Mouse (Mus musculus): ENCODE measurements at regions not wholly inside any gene's neighbourhood (a gene's known extent, or its start where the extent isn't known, plus 50 kb on each side); places are given as distances from the start of the nearest gene placed in this dataset.
"Not testable (repeated sequence)": the region's sequence is repeated elsewhere in the genome, so short reads cannot be mapped to it uniquely, and the experiment has no call there.

DNA sequence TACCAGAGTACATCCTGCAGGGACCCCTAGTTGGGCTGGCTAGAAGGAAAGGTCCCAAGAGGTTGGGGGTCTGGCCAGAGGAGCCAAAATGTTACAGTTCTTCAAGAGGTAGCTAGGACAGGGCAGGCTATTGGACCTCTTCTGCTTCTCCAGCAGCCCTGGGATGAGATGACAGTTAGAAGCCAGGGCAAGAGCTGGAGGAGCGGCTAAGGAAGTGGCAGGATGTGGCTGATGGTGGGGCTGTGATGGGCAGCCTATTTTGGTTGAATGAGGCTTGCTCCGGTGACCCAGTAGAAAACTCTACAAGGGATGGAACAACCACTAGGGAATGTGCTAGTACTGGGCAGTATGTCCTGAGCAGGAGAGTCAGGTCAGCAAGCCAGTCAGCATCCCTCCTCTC lies 82.8 kb downstream of the Ddx11 start:
- Histone ChIP-seq H3K9me3 (replicated peaks; ENCODE audit: control insufficient read depth, low read length) (no peaks in the 10 kb centered on the region), H3K4me2 (ENCODE audit: low read depth, low read length) (no peak overlapping the region), H3K27me3 (ENCODE audit: control insufficient read depth, insufficient read depth, low read length) (no peaks in the 10 kb centered on the region), H3K27ac (ENCODE audit: low read depth) (no peak overlapping the region), H3K4me1 (ENCODE audit: control insufficient read depth, insufficient read depth) (no peaks in the 10 kb centered on the region), H3K9ac (replicated peaks; ENCODE audit: low read depth, low read length) (no peak overlapping the region), H3K36me3 (replicated peaks; ENCODE audit: control insufficient read depth, insufficient read depth, low read length) (no peaks in the 10 kb centered on the region), H3K4me3 (ENCODE audit: low read depth, low read length) (no peak overlapping the region)
- no peak for ATAC-seq (ENCODE audit: insufficient read depth, low read depth)
- DNase-seq (ENCODE audit: low spot score) = no peak
- 73% methylated on average over 2 of the region's 2 CpGs for WGBS
- TF ChIP-seq EP300 (IDR thresholded peaks at IDR 0.05; ENCODE audit: low read depth) (no peak), CTCF (IDR thresholded peaks at IDR 0.05; ENCODE audit: low read depth) (no peak)

DNA sequence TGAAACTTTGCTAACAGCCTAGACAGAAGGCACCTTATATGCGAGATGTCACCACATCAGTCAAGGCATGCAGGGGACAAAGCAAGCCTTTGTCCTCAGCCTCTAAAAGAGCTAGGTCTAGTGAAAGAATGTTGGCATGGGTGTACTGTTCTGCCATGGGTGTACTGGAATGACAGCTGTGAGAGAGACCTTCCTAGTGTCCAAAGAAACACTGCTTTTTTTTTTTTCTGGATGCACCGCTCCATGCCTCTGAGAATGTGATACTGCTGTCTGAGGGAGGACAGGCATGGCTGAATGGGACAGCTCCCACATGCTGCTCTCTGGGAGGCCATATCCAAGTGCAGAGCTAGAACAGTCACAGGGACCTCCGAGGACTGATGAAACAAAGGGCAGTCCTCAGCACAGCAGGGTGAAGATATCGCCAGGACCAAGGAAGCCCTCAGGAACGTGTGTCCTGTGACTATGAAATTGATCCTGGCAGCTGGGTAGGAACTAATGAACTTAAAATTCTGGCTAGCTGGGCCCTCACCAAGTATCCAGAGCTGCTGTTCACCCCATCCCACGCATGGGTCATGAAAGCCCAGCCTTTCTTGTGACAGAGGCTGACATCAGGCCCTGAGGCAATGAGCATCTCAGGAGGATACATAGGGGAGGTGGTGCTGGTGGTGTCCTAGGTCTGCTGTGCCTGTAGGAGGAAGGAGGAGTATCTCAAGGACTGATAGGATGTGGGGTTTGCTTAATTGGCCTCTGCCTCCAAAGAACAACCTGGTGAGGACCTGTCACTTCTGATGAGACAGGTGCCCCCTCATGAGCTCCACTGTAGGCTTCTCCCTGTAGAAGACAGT lies 84.6 kb downstream of the Ddx11 start:
- not testable (repeated sequence) for ATAC-seq (ENCODE audit: insufficient read depth, low read depth); H3K27me3 ChIP-seq (ENCODE audit: control insufficient read depth, insufficient read depth, low read length); H3K9ac ChIP-seq (replicated peaks; ENCODE audit: low read depth, low read length); H3K4me2 ChIP-seq (ENCODE audit: low read depth, low read length); H3K27ac ChIP-seq (ENCODE audit: low read depth); H3K4me1 ChIP-seq (ENCODE audit: control insufficient read depth, insufficient read depth); DNase-seq (ENCODE audit: low spot score); H3K36me3 ChIP-seq (replicated peaks; ENCODE audit: control insufficient read depth, insufficient read depth, low read length); H3K4me3 ChIP-seq (ENCODE audit: low read depth, low read length); H3K9me3 ChIP-seq (replicated peaks; ENCODE audit: control insufficient read depth, low read length)
- WGBS = 53% methylated on average over 6 of the region's 6 CpGs

DNA sequence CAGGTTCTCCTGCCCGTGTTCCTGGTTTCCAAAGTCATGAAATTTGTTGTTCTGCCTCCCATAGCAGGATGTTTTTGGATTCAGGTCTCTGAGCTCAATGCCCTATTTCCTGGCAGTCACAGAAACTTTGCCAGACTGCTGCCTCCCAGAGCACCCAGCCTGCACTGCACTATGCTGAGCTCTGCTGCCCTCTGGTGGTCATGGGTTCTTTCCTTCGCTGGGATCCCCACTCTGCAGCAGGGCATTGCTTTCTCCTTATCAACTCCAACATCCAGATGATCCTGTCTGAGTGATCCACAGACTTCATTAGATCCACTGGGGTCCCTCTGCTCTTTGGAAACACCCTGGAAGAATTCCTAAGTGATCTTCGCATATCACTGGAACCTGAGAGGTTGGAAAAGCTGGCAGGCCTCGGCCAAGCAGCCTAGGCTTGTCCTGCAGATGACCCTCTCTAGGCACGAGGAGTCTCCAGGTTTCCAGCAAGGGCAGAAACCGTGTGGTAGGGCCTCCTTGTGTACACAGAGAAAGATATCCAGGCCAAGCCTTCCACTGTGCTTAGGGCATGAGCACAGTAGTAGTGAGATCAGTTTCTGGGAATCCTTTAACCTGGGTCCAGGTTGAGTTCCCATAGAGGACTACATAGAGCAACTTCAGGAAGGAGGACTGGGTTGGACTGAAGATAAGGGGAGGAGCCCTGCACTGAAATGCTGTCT lies 85.6 kb downstream of the Ddx11 start:
- peak; percentile 68; the same call in 1 of the 2 replicates for ATAC-seq (ENCODE audit: insufficient read depth, low read depth)
- H3K9ac ChIP-seq (replicated peaks; ENCODE audit: low read depth, low read length); H3K36me3 ChIP-seq (replicated peaks; ENCODE audit: control insufficient read depth, insufficient read depth, low read length); H3K27ac ChIP-seq (ENCODE audit: low read depth); H3K4me2 ChIP-seq (ENCODE audit: low read depth, low read length); DNase-seq (ENCODE audit: low spot score); H3K4me3 ChIP-seq (ENCODE audit: low read depth, low read length); H3K27me3 ChIP-seq (ENCODE audit: control insufficient read depth, insufficient read depth, low read length); H3K4me1 ChIP-seq (ENCODE audit: control insufficient read depth, insufficient read depth); H3K9me3 ChIP-seq (replicated peaks; ENCODE audit: control insufficient read depth, low read length): not testable (repeated sequence)
- WGBS = 51% methylated on average over 3 of the region's 6 CpGs

DNA sequence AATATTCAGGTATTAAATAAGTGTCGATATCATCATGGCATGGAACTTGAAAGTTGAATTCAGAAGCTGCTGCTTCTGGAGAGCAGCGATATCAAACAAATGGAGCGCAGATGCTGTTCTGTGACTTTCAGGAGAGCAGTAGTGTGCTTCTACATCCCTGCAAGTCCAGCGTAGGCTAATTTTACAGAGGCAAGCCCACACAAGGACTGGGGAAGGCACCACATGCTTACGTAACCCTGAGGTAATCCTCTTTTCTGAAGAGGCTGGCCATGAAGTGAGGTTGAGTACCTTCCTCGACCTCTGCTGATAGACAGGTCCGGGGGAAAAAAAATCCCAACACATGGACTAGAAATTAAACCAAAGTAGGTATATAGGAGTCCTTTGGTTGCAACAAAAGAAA lies 88.2 kb downstream of the Ddx11 start:
- H3K4me1 ChIP-seq (ENCODE audit: control insufficient read depth, insufficient read depth) = no peaks in the 10 kb centered on the region
- H3K4me2 ChIP-seq (ENCODE audit: low read depth, low read length) = no peak overlapping the region
- ATAC-seq (ENCODE audit: insufficient read depth, low read depth) (no peak), DNase-seq (ENCODE audit: low spot score) (no peak)
- TF ChIP-seq EP300 (IDR thresholded peaks at IDR 0.05; ENCODE audit: low read depth) = no peak
- no peak for TF ChIP-seq CTCF (IDR thresholded peaks at IDR 0.05; ENCODE audit: low read depth)
- H3K9me3 ChIP-seq (replicated peaks; ENCODE audit: control insufficient read depth, low read length) = peaks cover 4% of the 10 kb centered on the region; the same call in 1 of the 2 replicates
- H3K36me3 ChIP-seq (replicated peaks; ENCODE audit: control insufficient read depth, insufficient read depth, low read length) = no peaks in the 10 kb centered on the region
- no peak overlapping the region for H3K4me3 ChIP-seq (ENCODE audit: low read depth, low read length)
- no peak overlapping the region for H3K27ac ChIP-seq (ENCODE audit: low read depth)
- no peak overlapping the region for H3K9ac ChIP-seq (replicated peaks; ENCODE audit: low read depth, low read length)
- H3K27me3 ChIP-seq (ENCODE audit: control insufficient read depth, insufficient read depth, low read length) = no peaks in the 10 kb centered on the region
- WGBS = 75% methylated on average over 7 of the region's 7 CpGs

- H3K9me3 ChIP-seq (replicated peaks; ENCODE audit: control insufficient read depth, low read length) = peaks cover 4% of the 10 kb centered on the region; the same call in 1 of the 2 replicates
- no peak for TF ChIP-seq EP300 (IDR thresholded peaks at IDR 0.05; ENCODE audit: low read depth)
- no peak for TF ChIP-seq CTCF (IDR thresholded peaks at IDR 0.05; ENCODE audit: low read depth)
- no peak for DNase-seq (ENCODE audit: low spot score)
- no peak overlapping the region for H3K4me2 ChIP-seq (ENCODE audit: low read depth, low read length)
- no peak for ATAC-seq (ENCODE audit: insufficient read depth, low read depth)
- H3K4me3 ChIP-seq (ENCODE audit: low read depth, low read length) = no peak overlapping the region
- no peaks in the 10 kb centered on the region for H3K36me3 ChIP-seq (replicated peaks; ENCODE audit: control insufficient read depth, insufficient read depth, low read length)
- no peaks in the 10 kb centered on the region for H3K27me3 ChIP-seq (ENCODE audit: control insufficient read depth, insufficient read depth, low read length)
- no peak overlapping the region for H3K9ac ChIP-seq (replicated peaks; ENCODE audit: low read depth, low read length)
- 81% methylated on average over 9 of the region's 9 CpGs for WGBS
- H3K27ac ChIP-seq (ENCODE audit: low read depth) = no peak overlapping the region
- H3K4me1 ChIP-seq (ENCODE audit: control insufficient read depth, insufficient read depth) = no peaks in the 10 kb centered on the region
These were observed 89.3 kb downstream of the Ddx11 start for GRCm38 (mm10) chr17:66212616-66213015.

Data from heart, postnatal 0 days (tissue).